Mouse (Mus musculus) thymus, postnatal 25 days (tissue): ENCODE results near the gene Slc26a11.

ENCODE experiments used
- DNase-seq: peaks from one replicate; pipeline ENCODE4 v3.0.0; 2022

Gene Slc26a11

GRCm38 (mm10) chr11:119402501-119403160, 47.3 kb downstream of the Slc26a11 start:
- DNase-seq = no peak

- peak; percentile 70 for DNase-seq
Observed at GRCm38 (mm10) chr11:119404627-119405026, 49.3 kb downstream of the Slc26a11 start.

DNA sequence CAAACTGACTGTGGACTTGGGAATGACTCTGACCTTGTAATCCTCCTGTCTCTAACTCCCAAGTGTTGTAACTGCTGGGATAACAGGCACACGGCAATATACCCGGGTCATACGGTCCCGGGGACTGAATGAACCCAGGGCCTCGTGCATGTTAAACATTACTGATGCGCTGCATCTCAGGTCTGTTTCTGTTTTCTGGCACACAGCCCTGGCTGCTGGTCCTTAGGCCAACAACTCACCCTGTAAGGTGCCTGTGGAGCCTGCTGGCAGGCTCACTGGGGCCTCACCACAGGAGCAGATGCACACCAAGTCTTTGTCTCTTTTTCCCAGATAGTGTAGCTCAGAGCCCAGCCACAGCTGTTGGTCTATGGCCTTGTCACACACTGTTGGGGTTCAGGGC, 52.0 kb downstream of the Slc26a11 start:
- no peak for DNase-seq

DNA sequence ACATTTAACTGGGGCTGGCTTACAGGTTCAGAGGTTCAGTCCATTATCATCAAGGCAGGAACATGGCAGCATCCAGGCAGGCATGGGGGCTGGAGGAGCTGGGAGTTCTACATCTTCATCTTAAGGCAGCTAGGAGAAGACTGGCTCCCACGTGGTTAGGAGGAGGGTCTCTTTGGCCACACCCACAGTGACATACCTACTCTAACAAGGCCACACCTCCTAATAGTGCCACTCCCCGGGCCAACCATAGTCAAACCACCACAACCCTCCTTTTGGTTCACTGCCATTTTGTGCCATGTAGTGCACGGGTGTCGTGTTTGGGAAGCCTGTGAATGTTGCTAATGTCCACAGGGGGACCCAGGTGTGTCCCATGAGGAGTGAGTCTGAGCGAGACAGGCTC, 52.6 kb downstream of the Slc26a11 start:
- DNase-seq = no peak

- peak; percentile 30 for DNase-seq
Observed at GRCm38 (mm10) chr11:119419327-119420118, 64.2 kb downstream of the Slc26a11 start.

DNA sequence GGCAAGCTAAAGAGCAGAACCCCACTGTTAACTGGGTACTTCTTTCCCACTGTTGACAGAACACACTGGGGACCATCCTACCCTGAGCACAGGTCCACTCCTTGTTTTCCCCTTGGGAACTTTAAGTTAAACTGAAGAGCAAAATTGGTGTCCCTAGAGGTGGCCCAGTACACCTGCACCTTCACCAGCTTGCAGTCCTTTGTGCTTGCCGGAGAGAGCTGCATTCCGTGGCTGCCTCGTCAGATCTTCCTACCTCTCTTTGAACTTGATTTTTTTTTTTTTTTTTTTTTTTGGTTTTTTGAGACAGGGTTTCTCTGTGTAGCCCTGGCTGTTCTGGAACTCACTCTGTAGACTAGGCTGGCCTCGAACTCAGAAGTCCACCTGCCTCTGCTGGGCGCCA, 65.1 kb downstream of the Slc26a11 start:
- peak; percentile 43 for DNase-seq

- DNase-seq = peak; percentile 37
Observed at GRCm38 (mm10) chr11:119427431-119427830, 72.1 kb downstream of the Slc26a11 start.

- no peak for DNase-seq
Observed at GRCm38 (mm10) chr11:119427986-119428385, 72.6 kb downstream of the Slc26a11 start.

- peak; percentile 83 for DNase-seq
Observed at GRCm38 (mm10) chr11:119428649-119429136, 73.3 kb downstream of the Slc26a11 start.
